Mouse (Mus musculus) E14TG2a.4 (cell line): ENCODE results near the gene Pdia6.

ENCODE experiments used
- H3K27me3 ChIP-seq: 2 replicates; pipeline ENCODE4 v1.6.1; 2014; ENCODE audit warnings: low read length, control low read depth; ENCODE audit not compliant: insufficient read depth
- H3K36me3 ChIP-seq: 2 replicates; pipeline ENCODE4 v1.6.1; 2014; ENCODE audit warnings: low read length, control low read depth; ENCODE audit not compliant: insufficient read depth
- H3K4me1 ChIP-seq: replicated peaks from 2 replicates; pipeline ENCODE4 v1.6.1; 2014; ENCODE audit warnings: low read depth, low read length, control low read depth
- H3K4me3 ChIP-seq: replicated peaks from 2 replicates; pipeline ENCODE4 v1.5.1; 2014; ENCODE audit warnings: mild to moderate bottlenecking, low read length
- H3K9me3 ChIP-seq: 2 replicates; pipeline ENCODE4 v1.6.1; 2014; ENCODE audit warnings: low read length, control low read depth
- CTCF ChIP-seq: conservative IDR thresholded peaks from 2 replicates; pipeline ENCODE4 v1.5.1; 2014; ENCODE audit warnings: low read length
- NANOG ChIP-seq: IDR thresholded peaks from 2 replicates; pipeline ENCODE4 v1.6.1; 2014; ENCODE audit warnings: borderline replicate concordance, low read length, mixed read lengths
- POU5F1 ChIP-seq: IDR thresholded peaks from 2 replicates; pipeline ENCODE4 v1.6.1; 2014; ENCODE audit warnings: low read length, borderline replicate concordance

Gene Pdia6

DNA sequence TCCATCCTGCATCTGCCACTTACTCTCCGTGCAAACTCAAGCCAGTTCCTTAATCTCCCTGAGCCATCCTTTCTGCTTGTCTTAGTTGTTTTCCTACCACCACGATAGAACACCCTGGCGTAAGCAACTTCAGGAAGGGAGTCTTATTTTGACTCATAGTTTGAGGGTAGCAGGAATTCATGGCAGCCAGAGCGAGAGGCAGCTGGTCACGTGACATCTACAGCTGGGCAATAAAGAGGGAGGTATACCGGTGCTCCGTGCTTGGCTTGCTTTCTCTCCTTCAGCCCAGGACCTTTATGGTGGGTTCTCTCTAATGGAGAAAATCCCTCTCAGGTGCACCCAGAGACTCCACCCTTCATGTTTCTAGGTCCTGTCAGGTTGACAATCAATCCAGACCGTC is 15.4 kb upstream of the Pdia6 start:
- Histone ChIP-seq H3K4me3 (no peak overlapping the region), H3K4me1 (peaks cover 6% of the 10 kb centered on the region), H3K27me3 (peaks cover 37% of the 10 kb centered on the region), H3K36me3 (no peaks in the 10 kb centered on the region), H3K9me3 (no peaks in the 10 kb centered on the region)
- TF ChIP-seq NANOG (no peak), CTCF (no peak), POU5F1 (no peak)

DNA sequence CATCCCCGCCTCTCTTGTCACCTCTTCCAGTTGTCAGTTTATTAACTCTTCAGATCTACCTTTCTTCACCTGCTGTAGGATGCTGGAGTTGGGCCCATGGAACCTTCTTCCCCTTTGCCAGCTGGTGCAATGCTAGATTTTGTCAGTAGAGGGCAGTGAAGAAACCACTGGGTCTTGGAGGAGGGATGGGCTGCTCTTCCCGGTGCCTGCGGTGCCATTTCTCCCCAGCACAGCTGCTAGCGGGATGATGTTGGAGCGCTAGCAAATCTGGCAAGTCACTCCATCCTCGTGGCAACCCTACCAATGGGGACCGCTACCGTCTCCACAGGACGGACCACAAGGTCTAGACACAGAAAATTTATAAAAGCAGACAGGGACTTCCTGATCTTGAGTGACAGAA is 13.3 kb upstream of the Pdia6 start:
- TF ChIP-seq NANOG (no peak), CTCF (peak; percentile 99)
- Histone ChIP-seq H3K4me1 (peaks cover 15% of the 10 kb centered on the region), H3K9me3 (no peaks in the 10 kb centered on the region), H3K4me3 (no peak overlapping the region), H3K36me3 (no peaks in the 10 kb centered on the region), H3K27me3 (peaks cover 39% of the 10 kb centered on the region)

DNA sequence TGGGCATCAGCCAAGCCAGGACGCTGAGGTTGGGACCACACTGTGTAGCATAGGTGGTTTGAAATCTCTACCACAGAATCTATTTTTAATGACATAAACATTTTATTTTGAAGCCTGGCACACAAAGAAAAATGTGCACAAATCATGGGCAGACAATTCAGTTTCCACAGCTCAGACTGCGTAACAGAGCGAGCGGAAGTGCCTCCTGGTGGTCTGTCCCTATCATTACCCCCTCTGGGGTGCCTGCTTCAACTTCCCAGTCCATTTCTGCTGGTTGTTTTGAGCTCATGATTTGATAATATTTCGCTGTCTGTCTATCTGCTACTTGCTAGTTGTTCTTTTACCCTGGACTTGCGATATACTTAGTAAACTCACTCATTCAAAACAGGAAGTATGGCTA is 10.7 kb upstream of the Pdia6 start:
- Histone ChIP-seq H3K9me3 (no peaks in the 10 kb centered on the region), H3K36me3 (no peaks in the 10 kb centered on the region), H3K4me3 (no peak overlapping the region), H3K4me1 (peaks cover 22% of the 10 kb centered on the region), H3K27me3 (peaks cover 39% of the 10 kb centered on the region)
- TF ChIP-seq CTCF (peak; percentile 45), POU5F1 (no peak), NANOG (no peak)

DNA sequence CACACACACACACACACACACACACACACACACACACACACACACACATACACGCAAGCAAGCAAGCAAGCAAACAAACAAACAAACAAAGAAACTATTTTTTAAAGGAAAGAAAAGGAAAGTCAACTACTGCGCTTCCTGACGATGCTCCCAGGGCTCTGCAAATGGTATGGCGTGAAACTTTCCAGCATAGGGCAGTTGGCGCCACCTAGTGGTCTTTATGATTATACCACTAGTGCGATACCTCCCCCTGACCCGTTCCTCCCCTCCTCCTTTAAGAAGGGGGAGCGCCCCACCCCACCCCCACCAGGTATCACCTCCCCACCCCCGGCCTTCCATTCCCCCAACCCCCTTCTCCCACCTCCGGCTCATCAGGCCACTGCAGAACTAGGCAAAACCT is 9.4 kb upstream of the Pdia6 start:
- Histone ChIP-seq H3K9me3 (no peaks in the 10 kb centered on the region), H3K4me1 (peaks cover 22% of the 10 kb centered on the region), H3K27me3 (peaks cover 30% of the 10 kb centered on the region), H3K36me3 (no peaks in the 10 kb centered on the region), H3K4me3 (no peak overlapping the region)
- TF ChIP-seq CTCF = peak; percentile 25; the same call in 1 of the 2 replicates
- no peak for TF ChIP-seq NANOG
- no peak for TF ChIP-seq POU5F1

DNA sequence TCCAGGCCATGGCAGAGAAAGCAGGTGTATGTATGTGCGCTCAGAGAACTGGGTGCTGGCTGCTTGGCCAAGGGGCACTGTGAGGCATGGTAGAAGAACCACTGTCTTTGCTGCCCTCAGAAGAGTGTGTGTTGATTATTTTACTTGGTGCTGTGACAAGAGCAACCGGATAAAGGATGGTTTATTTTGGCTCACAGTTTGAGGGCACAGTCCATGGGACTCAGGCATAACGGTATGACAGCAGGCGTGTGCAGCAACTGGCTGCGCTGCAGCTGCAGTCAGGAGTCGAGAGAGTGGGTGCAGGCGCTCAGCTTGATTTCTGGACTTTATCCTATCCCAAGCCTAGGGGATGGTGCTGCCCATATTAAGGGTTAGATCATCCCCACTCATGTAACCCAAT is 7.9 kb upstream of the Pdia6 start:
- Histone ChIP-seq H3K27me3 (peaks cover 20% of the 10 kb centered on the region), H3K4me3 (no peak overlapping the region), H3K36me3 (no peaks in the 10 kb centered on the region), H3K4me1 (peaks cover 19% of the 10 kb centered on the region), H3K9me3 (no peaks in the 10 kb centered on the region)
- TF ChIP-seq POU5F1 (no peak), NANOG (no peak), CTCF (no peak)

- H3K36me3 ChIP-seq = no peaks in the 10 kb centered on the region
- peaks cover 2% of the 10 kb centered on the region; the same call in 1 of the 2 replicates for H3K27me3 ChIP-seq
- TF ChIP-seq POU5F1 (no peak), CTCF (no peak), NANOG (no peak)
- H3K4me3 ChIP-seq = no peak overlapping the region
- H3K9me3 ChIP-seq = no peaks in the 10 kb centered on the region
- peaks cover 39% of the 10 kb centered on the region for H3K4me1 ChIP-seq
Measured at GRCm38 (mm10) chr12:17261005-17261404, 5.3 kb upstream of the Pdia6 start.

DNA sequence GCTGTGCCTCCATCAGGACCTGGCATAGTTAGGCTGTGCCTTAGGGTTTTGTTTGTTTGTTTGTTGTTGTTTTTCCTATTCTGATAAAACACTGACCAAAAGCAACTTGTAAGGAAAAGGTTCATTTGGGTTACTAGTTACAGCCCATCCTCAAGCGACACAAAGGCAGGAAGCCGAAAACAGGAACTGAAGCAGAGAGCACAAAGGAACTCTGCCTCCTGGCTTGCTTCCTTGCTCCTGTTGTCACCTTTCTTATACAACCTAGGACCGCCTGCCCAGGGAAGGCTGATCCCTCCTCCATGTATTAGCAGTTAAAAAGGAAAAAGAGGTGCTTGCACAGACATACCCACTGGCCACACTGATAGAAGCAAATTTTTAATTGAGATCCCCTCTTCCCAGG is 2.5 kb upstream of the Pdia6 start:
- H3K9me3 ChIP-seq = no peaks in the 10 kb centered on the region
- H3K4me3 ChIP-seq = no peak overlapping the region
- no peaks in the 10 kb centered on the region for H3K27me3 ChIP-seq
- H3K4me1 ChIP-seq = peaks cover 45% of the 10 kb centered on the region
- TF ChIP-seq CTCF (no peak), NANOG (no peak)
- H3K36me3 ChIP-seq = peaks cover 8% of the 10 kb centered on the region

DNA sequence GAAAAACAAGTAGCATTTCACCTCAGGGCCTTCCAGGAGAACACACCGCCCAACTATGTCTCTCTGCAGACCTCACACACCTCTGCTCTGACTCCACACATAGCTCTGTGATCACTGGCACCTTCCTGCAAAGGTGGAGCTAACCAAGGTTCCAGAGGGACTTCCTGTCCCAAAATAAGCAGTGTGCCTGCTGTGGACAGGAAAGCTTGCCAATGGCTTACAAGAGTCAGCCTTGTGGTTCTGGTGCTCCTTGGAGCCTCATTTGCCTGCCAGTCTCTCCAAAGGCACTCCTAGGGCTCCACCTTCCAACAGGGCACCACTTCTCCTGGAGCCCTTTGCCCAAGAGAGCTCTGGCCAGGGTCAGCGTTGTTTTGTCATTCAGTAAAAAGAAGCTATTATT is 1.5 kb upstream of the Pdia6 start:
- no peaks in the 10 kb centered on the region for H3K27me3 ChIP-seq
- H3K9me3 ChIP-seq = no peaks in the 10 kb centered on the region
- TF ChIP-seq POU5F1 (no peak), CTCF (no peak), NANOG (no peak)
- H3K4me3 ChIP-seq = no peak overlapping the region
- H3K4me1 ChIP-seq = peaks cover 48% of the 10 kb centered on the region
- H3K36me3 ChIP-seq = peaks cover 16% of the 10 kb centered on the region

GRCm38 (mm10) chr12:17266673-17266990 is 287 bp downstream of the Pdia6 start:
- Histone ChIP-seq H3K4me3 (peak overlapping the region; percentile 97), H3K9me3 (no peaks in the 10 kb centered on the region), H3K4me1 (peaks cover 64% of the 10 kb centered on the region), H3K27me3 (no peaks in the 10 kb centered on the region), H3K36me3 (peaks cover 34% of the 10 kb centered on the region)
- TF ChIP-seq NANOG (no peak), POU5F1 (no peak), CTCF (no peak)
